Mouse (Mus musculus) stomach, postnatal 0 days (tissue): Measurements from ENCODE around the gene Apba1.

ENCODE experiments used
- CTCF ChIP-seq: IDR thresholded peaks from 2 replicates; pipeline ENCODE4 v1.5.1; 2016; ENCODE audit warnings: antibody characterized with exemption, low read depth, mild to moderate bottlenecking, moderate library complexity
- EP300 ChIP-seq: optimal IDR thresholded peaks from 2 replicates; pipeline ENCODE3; 2016; ENCODE audit warnings: antibody characterized with exemption

DNA sequence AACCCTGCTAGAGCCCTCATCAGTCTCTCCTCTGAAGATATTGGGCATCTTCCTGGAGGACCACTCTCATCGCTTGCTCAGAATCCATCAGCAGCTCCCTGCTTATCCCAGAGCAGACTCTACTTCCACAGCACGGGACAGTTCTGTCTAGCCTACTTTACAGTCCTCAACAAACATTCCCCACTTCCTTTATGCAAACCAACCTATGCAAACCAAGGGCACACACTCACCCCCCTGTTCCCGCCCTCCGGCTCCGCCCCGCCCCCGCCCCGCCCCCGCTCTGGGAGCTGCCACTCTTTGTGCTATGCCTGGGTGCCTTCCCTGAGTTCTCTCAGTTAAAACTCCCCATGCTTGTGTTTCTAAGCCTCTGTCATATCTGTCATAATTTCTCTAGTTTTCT is 23.3 kb downstream of the Apba1 start:
- TF ChIP-seq EP300, result no peak
- TF ChIP-seq CTCF, result no peak
